Mouse (Mus musculus) midbrain, embryonic 15.5 days (tissue): ENCODE measurements around the gene Rreb1. TPM values are rescaled to one million over a fixed set of nuclear protein-coding genes. Genes with fewer than 3 reads are reported as not detected.

ENCODE experiments used
- ATAC-seq: fragments of 200-750 bp; cut with Nextera tagmentation; replicated peaks from 2 replicates; pipeline ENCODE4 v1.8.0; 2017; ENCODE audit warnings: moderate TSS enrichment
- H3K27ac ChIP-seq: fragments of 300-500 bp; sonication (generic); 2 replicates; pipeline ENCODE4 v1.5.1; 2015; ENCODE audit warnings: mild to moderate bottlenecking, inconsistent platforms
- H3K27me3 ChIP-seq: fragments of 300-500 bp; sonication (generic); replicated peaks from 2 replicates; pipeline ENCODE4 v1.6.1; 2015; ENCODE audit warnings: inconsistent platforms
- H3K36me3 ChIP-seq: fragments of 300-500 bp; sonication (generic); replicated peaks from 2 replicates; pipeline ENCODE4 v1.6.1; 2015; ENCODE audit warnings: inconsistent platforms
- H3K4me1 ChIP-seq: fragments of 300-500 bp; sonication (generic); 2 replicates; pipeline ENCODE4 v1.6.1; 2015; ENCODE audit warnings: inconsistent platforms
- H3K4me2 ChIP-seq: fragments of 300-500 bp; sonication (generic); 2 replicates; pipeline ENCODE4 v1.6.1; 2015; ENCODE audit warnings: inconsistent platforms, mild to moderate bottlenecking, moderate library complexity
- H3K4me3 ChIP-seq: fragments of 300-500 bp; sonication (generic); 2 replicates; pipeline ENCODE4 v1.5.1; 2015; ENCODE audit warnings: mild to moderate bottlenecking, inconsistent platforms
- H3K9ac ChIP-seq: fragments of 300-500 bp; sonication (generic); 2 replicates; pipeline ENCODE4 v1.6.1; 2015; ENCODE audit warnings: mild to moderate bottlenecking, inconsistent platforms
- H3K9me3 ChIP-seq: fragments of 300-500 bp; sonication (generic); 2 replicates; pipeline ENCODE4 v1.6.1; 2016; ENCODE audit warnings: inconsistent platforms
- WGBS: fragments of 180-500 bp; shearing (Covaris S2); methylation state at CpG from one replicate; pipeline ENCODE4 v1.1.7; 2015; ENCODE audit warnings: mixed read lengths; 5-methylcytosine and 5-hydroxymethylcytosine counted together
- polyA plus RNA-seq: library from polyadenylated mRNA; unstranded; fragments of >200 nt; fragmentation: Nextera tagmentation; extraction: Ambion mirVana; gene quantifications from 2 replicates; pipeline ENCODE4 v1.2.1, GENCODE M21; 2015

Rreb1 gene
- polyA plus RNA-seq, 1 experiment from 2014 or later = 3.9 TPM

- Histone ChIP-seq H3K4me3 (no peak overlapping the region), H3K4me1 (peaks cover 31% of the 10 kb centered on the region), H3K4me2 (no peak overlapping the region), H3K27me3 (peaks cover 2% of the 10 kb centered on the region), H3K36me3 (no peaks in the 10 kb centered on the region), H3K9me3 (no peaks in the 10 kb centered on the region), H3K27ac (no peak overlapping the region), H3K9ac (no peak overlapping the region)
- ATAC-seq = no peak
- WGBS = 69% methylated on average over 8 of the region's 8 CpGs
Measured at GRCm38 (mm10) chr13:37859782-37860181, 81.6 kb downstream of the Rreb1 start.

GRCm38 (mm10) chr13:37860204-37860603 lies 82.0 kb downstream of the Rreb1 start:
- ATAC-seq = no peak
- H3K27me3 ChIP-seq = peaks cover 2% of the 10 kb centered on the region
- H3K36me3 ChIP-seq = no peaks in the 10 kb centered on the region
- H3K4me2 ChIP-seq = no peak overlapping the region
- no peak overlapping the region for H3K9ac ChIP-seq
- peaks cover 31% of the 10 kb centered on the region for H3K4me1 ChIP-seq
- WGBS = 89% methylated on average over 3 of the region's 3 CpGs
- H3K4me3 ChIP-seq = no peak overlapping the region
- no peak overlapping the region for H3K27ac ChIP-seq
- no peaks in the 10 kb centered on the region for H3K9me3 ChIP-seq

- Histone ChIP-seq H3K4me3 (no peak overlapping the region), H3K36me3 (no peaks in the 10 kb centered on the region), H3K4me1 (peaks cover 31% of the 10 kb centered on the region), H3K9ac (no peak overlapping the region), H3K27ac (no peak overlapping the region), H3K9me3 (no peaks in the 10 kb centered on the region), H3K4me2 (no peak overlapping the region), H3K27me3 (peaks cover under 1% of the 10 kb centered on the region)
- WGBS = 92% methylated on average over 3 of the region's 3 CpGs
- no peak for ATAC-seq
Measured at GRCm38 (mm10) chr13:37860789-37861188, 82.6 kb downstream of the Rreb1 start.

DNA sequence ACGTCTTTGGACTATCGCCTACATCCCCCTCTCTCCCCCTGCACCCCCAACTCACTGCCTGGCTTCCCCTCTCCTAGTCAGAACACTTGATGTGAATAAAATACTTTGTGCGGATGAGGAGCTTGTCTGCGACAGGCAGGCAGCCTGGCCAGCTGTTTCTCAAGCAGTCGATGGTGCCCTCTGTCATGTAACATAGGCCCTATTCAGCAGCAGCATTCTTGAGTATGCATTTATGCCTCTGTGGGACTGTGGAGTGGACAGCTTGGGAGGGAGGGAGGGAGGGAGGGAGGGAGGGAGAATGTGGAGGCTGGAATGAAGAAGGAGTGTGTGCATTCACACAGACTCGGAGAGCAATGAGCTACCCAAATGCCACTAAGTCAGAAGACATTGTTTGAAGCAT lies 84.3 kb downstream of the Rreb1 start:
- no peaks in the 10 kb centered on the region for H3K9me3 ChIP-seq
- H3K36me3 ChIP-seq = no peaks in the 10 kb centered on the region
- WGBS = 13% methylated on average over 6 of the region's 6 CpGs
- H3K9ac ChIP-seq = no peak overlapping the region
- ATAC-seq = no peak
- peaks cover 32% of the 10 kb centered on the region for H3K4me1 ChIP-seq
- no peak overlapping the region for H3K27ac ChIP-seq
- no peak overlapping the region for H3K4me2 ChIP-seq
- no peaks in the 10 kb centered on the region; the same call in 1 of the 2 replicates for H3K27me3 ChIP-seq
- H3K4me3 ChIP-seq = no peak overlapping the region

GRCm38 (mm10) chr13:37863643-37864042 lies 85.4 kb downstream of the Rreb1 start:
- no peak overlapping the region for H3K4me3 ChIP-seq
- no peaks in the 10 kb centered on the region for H3K9me3 ChIP-seq
- ATAC-seq = no peak
- H3K4me2 ChIP-seq = no peak overlapping the region
- H3K4me1 ChIP-seq = peaks cover 24% of the 10 kb centered on the region
- no peaks in the 10 kb centered on the region; the same call in 1 of the 2 replicates for H3K27me3 ChIP-seq
- H3K36me3 ChIP-seq = no peaks in the 10 kb centered on the region
- no peak overlapping the region for H3K9ac ChIP-seq
- WGBS = 86% methylated on average over 5 of the region's 5 CpGs
- H3K27ac ChIP-seq = no peak overlapping the region

GRCm38 (mm10) chr13:37864697-37865096 lies 86.5 kb downstream of the Rreb1 start:
- Histone ChIP-seq H3K9ac (no peak overlapping the region), H3K4me1 (peaks cover 23% of the 10 kb centered on the region), H3K4me3 (no peak overlapping the region), H3K36me3 (no peaks in the 10 kb centered on the region), H3K4me2 (no peak overlapping the region), H3K9me3 (no peaks in the 10 kb centered on the region), H3K27me3 (no peaks in the 10 kb centered on the region), H3K27ac (no peak overlapping the region)
- 97% methylated on average over 1 of the region's 1 CpGs for WGBS
- ATAC-seq = no peak

DNA sequence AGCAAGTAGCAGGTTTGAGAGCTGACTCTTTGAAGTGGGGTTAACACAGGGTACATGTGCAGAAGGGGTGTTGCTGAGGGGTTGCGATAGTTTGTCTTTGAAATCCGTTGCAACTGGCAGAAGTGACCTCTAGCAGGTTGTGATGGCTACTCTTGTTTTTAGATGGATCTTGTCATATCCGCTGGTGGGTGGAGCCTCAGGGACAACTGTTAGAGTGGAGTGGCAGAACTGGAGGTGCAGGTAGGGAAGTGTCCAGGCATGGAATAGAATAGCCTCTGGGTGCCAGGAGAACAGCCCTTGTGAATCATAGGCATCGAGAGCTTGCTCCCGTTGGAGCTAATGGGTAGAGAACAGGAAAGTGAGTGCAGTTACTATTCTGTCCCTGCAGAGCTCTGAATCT lies 88.1 kb downstream of the Rreb1 start:
- H3K27me3 ChIP-seq = no peaks in the 10 kb centered on the region
- no peaks in the 10 kb centered on the region for H3K9me3 ChIP-seq
- H3K9ac ChIP-seq = no peak overlapping the region
- no peak for ATAC-seq
- no peak overlapping the region for H3K27ac ChIP-seq
- peaks cover 23% of the 10 kb centered on the region for H3K4me1 ChIP-seq
- H3K36me3 ChIP-seq = no peaks in the 10 kb centered on the region
- WGBS = 71% methylated on average over 5 of the region's 5 CpGs
- H3K4me2 ChIP-seq = no peak overlapping the region
- H3K4me3 ChIP-seq = no peak overlapping the region

- ATAC-seq = no peak
- H3K27ac ChIP-seq = no peak overlapping the region
- H3K4me3 ChIP-seq = no peak overlapping the region
- no peak overlapping the region for H3K9ac ChIP-seq
- H3K9me3 ChIP-seq = no peaks in the 10 kb centered on the region
- no peak overlapping the region for H3K4me2 ChIP-seq
- no peaks in the 10 kb centered on the region for H3K27me3 ChIP-seq
- 44% methylated on average over 3 of the region's 3 CpGs for WGBS
- peaks cover 22% of the 10 kb centered on the region for H3K4me1 ChIP-seq
- no peaks in the 10 kb centered on the region for H3K36me3 ChIP-seq
Measured at GRCm38 (mm10) chr13:37866846-37867245, 88.6 kb downstream of the Rreb1 start.

- H3K36me3 ChIP-seq = no peaks in the 10 kb centered on the region
- H3K9me3 ChIP-seq = no peaks in the 10 kb centered on the region
- H3K27me3 ChIP-seq = no peaks in the 10 kb centered on the region
- H3K27ac ChIP-seq = no peak overlapping the region
- 88% methylated on average over 12 of the region's 12 CpGs for WGBS
- H3K4me2 ChIP-seq = no peak overlapping the region
- no peak overlapping the region for H3K9ac ChIP-seq
- no peak for ATAC-seq
- no peak overlapping the region for H3K4me3 ChIP-seq
- peaks cover 10% of the 10 kb centered on the region; the same call in 1 of the 2 replicates for H3K4me1 ChIP-seq
Measured at GRCm38 (mm10) chr13:37870118-37870908, 92.1 kb downstream of the Rreb1 start.

GRCm38 (mm10) chr13:37872142-37872835 lies 94.1 kb downstream of the Rreb1 start:
- Histone ChIP-seq H3K9ac (no peak overlapping the region), H3K36me3 (no peaks in the 10 kb centered on the region), H3K9me3 (no peaks in the 10 kb centered on the region), H3K4me2 (no peak overlapping the region), H3K4me3 (no peak overlapping the region), H3K4me1 (peaks cover 2% of the 10 kb centered on the region; the same call in 1 of the 2 replicates), H3K27ac (no peak overlapping the region), H3K27me3 (no peaks in the 10 kb centered on the region)
- no peak for ATAC-seq
- WGBS = 97% methylated on average over 2 of the region's 2 CpGs

- WGBS = 81% methylated on average over 7 of the region's 7 CpGs
Measured at GRCm38 (mm10) chr13:37873125-37873891, 95.1 kb downstream of the Rreb1 start.

DNA sequence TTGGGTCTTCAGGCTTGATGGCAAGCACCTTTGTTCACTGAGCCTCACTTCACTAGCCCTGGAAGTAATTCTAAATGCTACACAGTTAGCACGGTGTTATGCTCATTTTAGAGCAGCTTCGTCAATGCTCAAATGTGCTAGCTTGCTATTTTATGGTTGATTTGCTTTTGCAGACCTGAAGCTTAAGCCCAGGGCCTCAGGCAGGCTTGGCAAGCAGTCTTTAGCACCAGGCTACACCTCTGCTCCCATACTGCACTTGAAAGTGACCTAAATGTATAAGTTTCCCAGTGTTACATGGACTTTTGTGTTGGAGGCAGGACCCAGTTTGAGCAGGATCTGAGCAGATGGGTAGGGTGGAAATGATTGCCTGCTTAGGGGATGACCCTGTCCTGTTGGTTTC lies 97.7 kb downstream of the Rreb1 start:
- ATAC-seq = no peak
- WGBS = 91% methylated on average over 2 of the region's 2 CpGs
- Histone ChIP-seq H3K4me1 (no peaks in the 10 kb centered on the region), H3K9ac (no peak overlapping the region), H3K27ac (no peak overlapping the region), H3K4me3 (no peak overlapping the region), H3K27me3 (no peaks in the 10 kb centered on the region), H3K36me3 (no peaks in the 10 kb centered on the region), H3K9me3 (no peaks in the 10 kb centered on the region), H3K4me2 (no peak overlapping the region)

More at GRCm38 (mm10) chr13:37873125-37873891, 95.1 kb downstream of the Rreb1 start:
- Histone ChIP-seq H3K27ac (no peak overlapping the region), H3K4me1 (no peaks in the 10 kb centered on the region), H3K4me3 (no peak overlapping the region), H3K27me3 (no peaks in the 10 kb centered on the region), H3K9ac (no peak overlapping the region), H3K4me2 (no peak overlapping the region), H3K36me3 (no peaks in the 10 kb centered on the region), H3K9me3 (no peaks in the 10 kb centered on the region)
- no peak for ATAC-seq
